Mouse (Mus musculus) myocyte (in vitro differentiated cells): ENCODE results near the gene Cptp.

Experiments
- CEBPB ChIP-seq: IDR thresholded peaks from 2 replicates; pipeline ENCODE4 v1.6.1; 2011; ENCODE audit warnings: mild to moderate bottlenecking, moderate library complexity; ENCODE audit not compliant: poor library complexity, insufficient read depth, severe bottlenecking
- E2F4 ChIP-seq: IDR thresholded peaks from one replicate; pipeline ENCODE4 v1.6.1; 2011; ENCODE audit warnings: mild to moderate bottlenecking, control low read depth, moderate library complexity; ENCODE audit not compliant: insufficient read depth
- MAX ChIP-seq: IDR thresholded peaks from one replicate; pipeline ENCODE4 v1.6.1; 2011; ENCODE audit warnings: low read depth, mild to moderate bottlenecking, control low read depth
- POLR2A ChIP-seq: IDR thresholded peaks from one replicate; pipeline ENCODE4 v1.6.1; 2011; ENCODE audit warnings: low read depth, mild to moderate bottlenecking, control low read depth, moderate library complexity; ENCODE audit not compliant: insufficient read length

DNA sequence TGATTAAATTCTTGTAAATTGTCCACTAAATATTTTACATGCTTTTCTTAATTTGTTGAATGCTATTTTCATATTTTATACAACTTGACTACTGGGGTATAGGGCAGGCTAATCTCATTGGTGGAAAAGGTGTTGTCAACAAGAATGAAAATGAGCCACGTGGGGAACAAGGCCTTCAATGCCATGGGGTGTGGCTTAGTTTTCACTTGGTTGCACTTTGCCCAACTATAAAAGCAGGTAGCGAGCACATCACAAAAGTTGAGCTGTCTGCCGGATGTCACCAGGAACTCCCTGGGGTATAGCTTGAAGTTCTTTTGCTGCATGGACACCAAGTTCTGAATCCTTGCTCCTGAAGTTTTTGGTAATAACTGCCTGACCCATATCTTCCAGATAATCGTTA is 51.7 kb downstream of the Cptp start:
- no peak for TF ChIP-seq POLR2A
- TF ChIP-seq E2F4: no peak
- TF ChIP-seq CEBPB: no peak
- TF ChIP-seq MAX: no peak
